Mouse (Mus musculus) yolk sac, embryonic 10.5 days (tissue): Measurements from ENCODE around the gene Gnb3.
"Not testable (repeated sequence)": the region's sequence is repeated elsewhere in the genome, so short reads cannot be mapped to it uniquely, and the experiment has no call there.

Experiments used
- DNase-seq: peaks from one replicate; pipeline ENCODE4 v3.0.0-alpha.2; 2017; ENCODE audit warnings: low spot score

Gnb3 gene

GRCm38 (mm10) chr6:124857840-124858530, 17.9 kb upstream of the Gnb3 start:
- DNase-seq, result no peak

GRCm38 (mm10) chr6:124856916-124857839, 17.1 kb upstream of the Gnb3 start, which contains the start of gene P3h3:
P3h3 (minus strand) TSS chr6:124857752.
- DNase-seq, result peak; percentile 85

GRCm38 (mm10) chr6:124856321-124856720, 16.2 kb upstream of the Gnb3 start:
- DNase-seq, result peak; percentile 68

- no peak for DNase-seq
These were observed 14.6 kb upstream of the Gnb3 start for GRCm38 (mm10) chr6:124854647-124855046.

- DNase-seq, result no peak
These were observed 10.5 kb upstream of the Gnb3 start for GRCm38 (mm10) chr6:124850535-124850934.

GRCm38 (mm10) chr6:124847305-124847704, 7.2 kb upstream of the Gnb3 start:
- peak; percentile 82 for DNase-seq

DNA sequence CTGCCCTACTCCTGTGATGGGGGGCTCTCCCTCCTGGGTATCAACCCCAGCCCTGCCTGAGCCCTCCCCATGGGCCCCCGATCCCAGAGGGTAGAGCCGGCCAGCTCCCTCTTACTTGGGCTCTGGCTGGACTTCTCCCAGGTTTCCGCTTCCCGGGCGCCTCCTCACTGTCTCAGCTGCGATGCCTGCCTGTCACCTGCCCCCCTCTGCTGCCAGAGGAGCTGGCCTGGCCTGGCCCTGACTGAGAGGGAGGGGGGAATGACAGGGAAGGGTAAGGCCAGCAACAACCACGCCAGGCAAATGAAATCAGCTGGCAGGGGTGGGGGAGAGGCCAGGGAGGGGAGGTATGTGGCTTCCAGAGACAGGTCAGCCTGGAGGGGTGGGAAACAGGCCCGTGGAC, 270 bp downstream of the Gnb3 start:
- no peak for DNase-seq

GRCm38 (mm10) chr6:124836411-124836810, 3.7 kb downstream of the Gnb3 start:
- no peak for DNase-seq

DNA sequence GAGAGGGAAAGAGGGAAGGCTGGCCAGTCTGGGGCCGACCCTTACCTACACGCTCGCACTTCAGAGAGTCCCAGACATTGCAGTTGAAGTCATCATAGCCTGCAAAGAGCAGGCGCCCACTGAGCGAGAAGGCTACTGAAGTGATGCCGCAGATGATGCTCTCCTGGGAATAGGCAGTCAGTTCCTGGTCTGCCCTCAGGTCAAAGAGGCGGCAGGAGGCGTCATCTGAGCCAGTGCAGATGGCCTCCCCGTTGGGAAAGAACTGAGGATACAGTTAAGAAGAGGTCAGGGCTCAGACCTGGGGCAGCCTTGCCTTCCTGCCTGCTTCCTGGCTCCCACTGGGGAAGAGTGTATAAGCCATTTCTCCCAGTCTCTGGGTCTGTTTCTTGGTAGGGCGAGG, 4.5 kb downstream of the Gnb3 start:
- DNase-seq, result no peak

- no peak for DNase-seq
These were observed 5.5 kb downstream of the Gnb3 start for GRCm38 (mm10) chr6:124834512-124835081.

DNA sequence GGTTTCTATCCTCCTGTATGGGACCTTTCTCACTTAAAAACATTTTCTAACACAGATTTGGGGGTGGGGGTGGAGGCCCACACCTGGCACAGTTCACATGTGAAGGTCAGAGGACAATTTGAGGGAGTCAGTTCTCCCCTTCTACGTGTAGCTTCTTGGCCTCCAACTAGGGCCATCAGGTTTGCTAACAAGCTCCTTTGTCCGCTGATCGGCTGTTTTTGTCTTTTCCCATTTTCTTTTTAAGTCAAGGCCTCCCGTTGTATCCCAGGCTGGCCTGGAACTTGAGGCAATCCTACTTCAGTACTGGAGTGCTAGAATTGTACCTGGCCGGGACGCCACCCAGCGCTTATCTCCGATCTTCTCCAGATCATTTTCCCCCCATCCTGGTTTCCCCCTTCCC, 8.4 kb downstream of the Gnb3 start:
- DNase-seq, result no peak

DNA sequence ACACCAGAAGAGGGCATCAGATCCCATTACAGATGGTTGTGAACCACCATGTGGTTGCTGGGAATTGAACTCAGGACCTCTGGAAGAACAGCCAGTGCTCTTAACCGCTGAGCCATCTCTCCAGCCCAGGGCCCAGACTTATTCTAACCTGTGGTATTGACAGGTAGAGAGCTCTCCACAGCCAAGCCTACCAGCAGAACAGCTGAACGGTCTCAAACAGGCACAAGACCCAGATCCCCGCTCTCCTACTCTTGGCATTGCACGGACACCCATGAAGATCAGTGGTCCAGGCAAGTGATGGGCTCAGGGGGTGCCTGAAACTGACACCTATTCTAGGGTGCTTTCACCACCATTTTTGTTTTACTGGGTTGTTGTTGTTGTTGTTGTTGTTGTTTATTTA, 8.9 kb downstream of the Gnb3 start:
- DNase-seq, result not testable (repeated sequence)

- peak; percentile 97 for DNase-seq
These were observed 10.0 kb downstream of the Gnb3 start for GRCm38 (mm10) chr6:124829799-124830700.

- DNase-seq, result peak; percentile 100
These were observed 10.9 kb downstream of the Gnb3 start, which contains the start of the genes Usp5 and Cdca3 for GRCm38 (mm10) chr6:124828868-124829798. Usp5 (minus strand) TSS chr6:124829484. Cdca3 (plus strand) TSS chr6:124829547.

GRCm38 (mm10) chr6:124828101-124828592, 11.9 kb downstream of the Gnb3 start:
- DNase-seq, result peak; percentile 68

DNA sequence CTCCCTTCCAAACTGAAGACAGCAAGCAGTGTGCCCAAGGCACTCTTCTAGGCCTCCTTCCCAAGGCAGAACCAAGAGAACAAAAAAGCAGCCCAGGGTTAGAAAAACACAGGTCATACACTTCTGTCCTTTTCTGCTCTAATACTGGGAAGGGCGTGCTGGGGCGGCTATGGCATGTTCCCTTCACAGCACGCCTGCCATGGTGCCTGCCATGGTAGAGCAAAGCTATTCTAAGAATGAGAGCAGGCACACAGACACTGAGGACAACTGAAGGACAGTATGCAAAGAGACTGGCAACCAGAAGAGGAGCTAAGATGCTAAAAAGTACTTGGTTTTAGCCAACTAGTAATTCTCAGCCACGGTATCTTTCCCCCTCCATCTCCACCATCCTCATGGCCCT, 18.0 kb downstream of the Gnb3 start:
- no peak for DNase-seq

DNA sequence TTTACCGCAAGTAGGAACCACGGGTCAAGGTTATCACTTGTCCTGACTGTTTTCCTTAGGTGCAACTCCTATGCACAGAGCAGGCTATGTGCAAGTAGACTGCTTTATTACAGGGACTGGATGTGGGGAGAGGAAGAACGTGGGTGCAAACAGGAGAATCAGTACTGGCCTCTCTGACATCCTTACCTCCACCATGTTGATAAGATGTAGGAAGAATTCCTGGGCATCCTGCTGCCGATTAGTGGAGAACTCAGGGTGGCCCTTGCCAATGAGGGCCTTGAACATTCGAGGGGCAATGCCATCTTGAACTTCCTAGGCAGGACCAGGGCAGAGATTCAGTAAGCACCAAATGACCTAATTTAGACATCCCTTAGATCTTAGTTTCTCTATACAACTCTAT, 19.2 kb downstream of the Gnb3 start:
- no peak for DNase-seq

DNA sequence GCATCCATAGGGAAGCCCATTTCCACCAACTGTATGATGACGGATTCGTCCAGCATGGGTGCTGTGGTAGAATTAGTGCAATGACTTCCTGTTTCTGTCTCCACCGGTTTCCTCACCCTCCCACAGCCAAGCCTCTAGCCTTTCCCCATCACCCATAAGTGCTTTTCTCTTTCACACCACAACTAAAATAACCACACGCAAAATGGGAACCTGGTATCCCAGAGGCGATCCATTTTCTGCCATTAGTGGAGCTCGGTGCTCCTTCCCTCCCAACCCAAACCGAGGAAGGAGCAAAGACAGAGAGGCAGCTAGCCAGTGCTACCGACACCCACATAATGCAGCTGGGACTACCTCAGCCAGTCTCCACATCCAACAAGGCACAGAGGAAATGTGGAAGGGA, 22.1 kb downstream of the Gnb3 start:
- DNase-seq, result no peak

- no peak for DNase-seq
These were observed 22.5 kb downstream of the Gnb3 start for GRCm38 (mm10) chr6:124817563-124817962.

GRCm38 (mm10) chr6:124817125-124817524, 22.9 kb downstream of the Gnb3 start:
- no peak for DNase-seq
